Mouse (Mus musculus) spleen, adult 10 weeks (tissue): ENCODE results near the gene Speer4d. TPM values are rescaled to one million over a fixed set of nuclear protein-coding genes. Genes with fewer than 3 reads are reported as not detected.

ENCODE experiments used
- polyA plus RNA-seq: library from polyadenylated mRNA; stranded (reverse); fragments of 350-450 nt; fragmentation: Illumina TruSeq; extraction: RNeasy Lipid Tissue Mini Kit (QIAGEN cat#74804); gene quantifications from one replicate; pipeline ENCODE4 v1.2.3, GENCODE M21; 2015; ENCODE audit warnings: low replicate concordance; ENCODE audit not compliant: insufficient read depth

The Speer4d gene
- polyA plus RNA-seq, result not detected

DNA sequence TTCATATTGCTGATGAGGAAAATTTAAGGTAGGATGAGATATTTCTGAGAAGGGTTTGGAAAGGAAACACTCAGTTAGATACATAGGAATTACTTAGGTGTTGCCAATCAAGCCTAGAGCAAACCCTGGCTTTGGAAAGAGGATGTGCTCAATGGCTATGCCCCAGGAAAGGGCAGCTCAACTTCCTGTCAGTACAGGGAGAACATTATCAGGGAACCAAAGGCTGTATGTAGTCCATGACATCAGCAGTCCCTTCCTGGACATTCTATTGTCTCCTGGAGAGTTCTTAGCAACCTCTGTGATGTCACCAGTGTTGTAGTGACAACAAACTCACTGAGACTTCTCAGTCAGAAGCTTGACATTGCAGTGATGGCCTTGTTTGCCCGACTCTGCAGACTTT is at the start of gene Speer4d:
TSS of gene Speer4d (plus strand) at position 301 of the 400 bp plus-strand sequence.

DNA sequence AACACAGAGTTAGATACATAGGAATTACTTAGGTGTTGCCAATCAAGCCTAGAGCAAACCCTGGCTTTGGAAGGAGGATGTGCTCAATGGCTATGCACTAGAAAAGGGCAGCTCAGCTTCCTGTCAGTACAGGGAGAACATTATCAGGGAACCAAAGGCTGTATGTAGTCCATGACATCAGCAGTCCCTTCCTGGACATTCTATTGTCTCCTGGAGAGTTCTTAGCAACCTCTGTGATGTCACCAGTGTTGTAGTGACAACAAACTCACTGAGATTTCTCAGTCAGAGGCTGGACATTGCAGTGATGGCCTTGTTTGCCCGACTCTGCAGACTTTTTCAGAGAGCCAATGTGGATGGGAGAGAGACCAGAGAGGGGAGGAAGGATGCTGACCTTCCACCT is 41.8 kb upstream of the Speer4d start, which contains the start of gene Gm21083:
TSS of gene Gm21083 (plus strand) at position 301 of the 400 bp plus-strand sequence.

DNA sequence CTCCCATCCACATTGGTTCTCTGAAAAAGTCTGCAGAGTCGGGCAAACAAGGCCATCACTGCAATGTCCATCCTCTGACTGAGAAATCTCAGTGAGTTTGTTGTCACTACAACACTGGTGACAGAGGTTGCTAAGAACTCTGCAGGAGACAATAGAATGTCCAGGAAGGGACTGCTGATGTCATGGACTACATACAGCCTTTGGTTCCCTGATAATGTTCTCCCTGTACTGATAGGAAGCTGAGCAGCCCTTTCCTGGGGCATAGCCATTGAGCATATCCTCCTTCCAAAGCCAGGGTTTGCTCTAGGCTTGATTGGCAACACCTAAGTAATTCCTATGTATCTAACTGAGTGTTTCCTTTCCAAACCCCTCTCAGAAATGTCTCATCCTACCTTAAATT is 38.1 kb downstream of the Speer4d start, which contains the start of gene 4930572O03Rik:
TSS of gene 4930572O03Rik (minus strand) at position 101 of the 400 bp plus-strand sequence.

Other genes starting within 250 kb of the Speer4d start
- not detected for gene Gm21149, start 142.5 kb upstream of the Speer4d start, polyA plus RNA-seq
- not detected for gene Gm21190, start 89.8 kb upstream of the Speer4d start, polyA plus RNA-seq
- not detected for gene Gm21083, start 41.7 kb upstream of the Speer4d start, polyA plus RNA-seq
- not detected for gene 4930572O03Rik, start 38.0 kb downstream of the Speer4d start, polyA plus RNA-seq
- not detected for gene Speer4c, start 95.2 kb downstream of the Speer4d start, polyA plus RNA-seq